Mouse (Mus musculus) ovary, postnatal 10 days (tissue): ENCODE measurements around the gene Bicra.

Experiments
- DNase-seq: peaks from one replicate; pipeline ENCODE4 v3.0.0; 2022; ENCODE audit warnings: low spot score

Bicra gene

GRCm38 (mm10) chr7:16014521-16015175 lies 33.1 kb downstream of the Bicra start:
- DNase-seq = no peak

GRCm38 (mm10) chr7:16013722-16014275 lies 33.9 kb downstream of the Bicra start:
- DNase-seq = no peak

- no peak for DNase-seq
Measured at GRCm38 (mm10) chr7:16012576-16013263, 35.0 kb downstream of the Bicra start.

- DNase-seq = no peak
Measured at GRCm38 (mm10) chr7:16011418-16012085, 36.2 kb downstream of the Bicra start.

- DNase-seq = no peak
Measured at GRCm38 (mm10) chr7:16010649-16011048, 37.1 kb downstream of the Bicra start.

GRCm38 (mm10) chr7:16009636-16010035 lies 38.1 kb downstream of the Bicra start:
- DNase-seq = no peak

- DNase-seq = no peak
Measured at GRCm38 (mm10) chr7:16005020-16005419, 42.7 kb downstream of the Bicra start.

GRCm38 (mm10) chr7:16004177-16004856 lies 43.4 kb downstream of the Bicra start:
- no peak for DNase-seq

- no peak for DNase-seq
Measured at GRCm38 (mm10) chr7:16003032-16003431, 44.7 kb downstream of the Bicra start.

GRCm38 (mm10) chr7:16002171-16002570 lies 45.5 kb downstream of the Bicra start:
- DNase-seq = no peak

GRCm38 (mm10) chr7:16001691-16002090 lies 46.0 kb downstream of the Bicra start:
- no peak for DNase-seq

GRCm38 (mm10) chr7:15993789-15994188 lies 53.9 kb downstream of the Bicra start:
- DNase-seq = no peak

GRCm38 (mm10) chr7:15993152-15993551 lies 54.6 kb downstream of the Bicra start:
- no peak for DNase-seq

- DNase-seq = no peak
Measured at GRCm38 (mm10) chr7:15991764-15992163, 56.0 kb downstream of the Bicra start.

- DNase-seq = no peak
Measured at GRCm38 (mm10) chr7:15987661-15988356, 59.9 kb downstream of the Bicra start.

- DNase-seq = no peak
Measured at GRCm38 (mm10) chr7:15982729-15983407, 64.9 kb downstream of the Bicra start.

GRCm38 (mm10) chr7:15981538-15981937 lies 66.2 kb downstream of the Bicra start:
- DNase-seq = no peak

- DNase-seq = no peak
Measured at GRCm38 (mm10) chr7:15980246-15980645, 67.5 kb downstream of the Bicra start.

GRCm38 (mm10) chr7:15975904-15976303 lies 71.8 kb downstream of the Bicra start:
- DNase-seq = no peak

- DNase-seq = no peak
Measured at GRCm38 (mm10) chr7:15975451-15975850, 72.3 kb downstream of the Bicra start.

- no peak for DNase-seq
Measured at GRCm38 (mm10) chr7:15974712-15975111, 73.0 kb downstream of the Bicra start.
